Mouse (Mus musculus): ENCODE measurements around the gene Cct8l1.

Gene Cct8l1

DNA sequence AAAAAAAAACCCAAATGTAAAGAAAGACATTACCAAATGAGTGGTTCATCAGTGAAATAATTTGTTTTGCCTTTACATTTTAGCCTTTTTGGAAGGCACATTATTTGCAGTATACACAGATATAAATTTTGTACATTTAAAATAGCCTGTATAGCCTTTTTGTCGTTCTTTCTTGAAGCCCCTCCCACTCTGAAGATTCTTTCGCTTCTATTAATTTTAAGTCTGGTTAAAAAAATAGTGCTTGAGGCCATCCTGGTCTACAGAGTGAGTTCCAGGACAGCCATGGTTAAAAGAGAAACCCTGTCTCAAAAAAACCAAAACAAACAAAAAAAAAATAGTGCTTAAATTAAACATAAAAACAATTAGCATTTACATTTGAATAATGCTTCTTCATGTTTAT lies 14.8 kb downstream of the Cct8l1 start:
- no peak for DNase-seq

- DNase-seq: no peak
Measured at GRCm38 (mm10) chr5:25532256-25533147, 16.6 kb downstream of the Cct8l1 start.

DNA sequence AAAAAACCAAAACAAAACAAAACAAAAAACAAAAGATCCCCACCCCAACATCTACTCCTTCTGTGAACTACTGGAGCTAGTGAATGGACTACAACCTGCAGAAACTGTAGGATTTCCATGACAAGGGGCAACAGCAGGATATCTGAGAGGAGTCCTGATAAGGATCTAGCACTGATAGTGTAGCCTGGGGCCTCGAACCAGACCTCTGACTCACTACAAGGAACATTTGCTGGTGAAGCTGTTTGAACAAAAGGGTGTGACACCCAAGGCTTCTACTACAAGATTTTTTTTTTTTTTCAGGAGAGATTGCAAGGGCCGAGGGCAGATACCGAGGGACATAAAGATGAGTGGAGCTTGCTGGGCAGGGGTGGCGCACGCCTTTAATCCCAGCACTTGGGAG lies 17.4 kb downstream of the Cct8l1 start:
- no peak for DNase-seq

DNA sequence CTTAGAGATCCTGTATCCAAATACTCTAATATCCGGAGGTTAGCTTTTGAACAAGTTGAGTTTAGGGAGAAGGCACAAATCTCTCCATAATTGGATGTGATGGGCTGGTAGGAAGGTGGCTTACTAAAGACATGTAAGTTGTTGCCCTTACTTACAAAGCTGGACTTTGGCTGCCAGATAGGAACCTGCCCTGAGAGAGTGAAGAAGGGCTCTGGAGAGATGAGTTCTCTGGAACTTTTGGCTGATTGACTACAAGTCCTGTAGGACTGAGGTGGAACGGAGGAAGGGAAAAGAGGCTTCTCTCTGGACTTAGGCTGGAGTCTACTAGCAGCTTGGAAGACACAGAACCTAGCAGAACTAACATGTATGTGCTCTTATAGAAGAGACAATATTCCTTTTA lies 19.7 kb downstream of the Cct8l1 start:
- no peak for DNase-seq

GRCm38 (mm10) chr5:25536451-25536850 lies 20.6 kb downstream of the Cct8l1 start:
- DNase-seq: no peak

- DNase-seq: no peak
Measured at GRCm38 (mm10) chr5:25536921-25537409, 21.1 kb downstream of the Cct8l1 start.

DNA sequence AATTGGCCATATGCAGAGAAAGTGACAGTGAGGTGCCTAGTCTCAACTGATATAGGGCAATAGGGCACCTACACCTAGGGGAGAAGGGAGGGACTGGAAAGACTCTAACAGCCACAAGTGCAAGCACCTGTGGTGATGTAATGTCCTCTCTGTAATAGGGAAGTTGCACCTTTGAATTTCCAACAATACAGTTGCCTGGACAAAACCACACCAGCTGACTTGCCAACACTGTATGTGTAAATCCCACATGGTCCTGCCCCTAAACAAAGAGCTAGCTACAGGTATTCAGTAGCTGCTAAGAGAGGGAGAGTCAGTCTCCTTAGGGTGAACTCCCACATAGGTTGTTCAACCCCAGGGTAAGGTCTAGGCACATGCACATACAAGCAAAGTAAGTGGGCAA lies 24.5 kb downstream of the Cct8l1 start:
- DNase-seq: no peak

DNA sequence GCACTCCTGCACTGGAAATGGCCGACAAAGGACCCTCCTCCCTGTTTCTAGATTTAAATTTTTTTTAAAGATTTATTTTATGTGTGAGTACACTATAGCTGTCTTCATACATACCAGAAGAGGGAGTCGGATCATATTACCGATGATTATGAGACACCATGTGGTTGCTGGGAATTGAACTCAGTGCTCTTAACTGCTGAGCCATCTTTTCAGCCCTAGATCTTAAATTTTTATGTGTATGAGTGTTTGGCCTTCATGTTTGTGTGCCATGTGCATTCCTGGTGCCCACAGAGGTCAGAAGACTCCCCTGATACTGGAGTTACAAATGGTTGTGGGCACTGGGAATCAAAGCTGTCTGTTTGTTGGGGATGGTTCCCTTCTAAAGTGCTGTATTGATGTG lies 25.1 kb downstream of the Cct8l1 start:
- no peak for DNase-seq

DNA sequence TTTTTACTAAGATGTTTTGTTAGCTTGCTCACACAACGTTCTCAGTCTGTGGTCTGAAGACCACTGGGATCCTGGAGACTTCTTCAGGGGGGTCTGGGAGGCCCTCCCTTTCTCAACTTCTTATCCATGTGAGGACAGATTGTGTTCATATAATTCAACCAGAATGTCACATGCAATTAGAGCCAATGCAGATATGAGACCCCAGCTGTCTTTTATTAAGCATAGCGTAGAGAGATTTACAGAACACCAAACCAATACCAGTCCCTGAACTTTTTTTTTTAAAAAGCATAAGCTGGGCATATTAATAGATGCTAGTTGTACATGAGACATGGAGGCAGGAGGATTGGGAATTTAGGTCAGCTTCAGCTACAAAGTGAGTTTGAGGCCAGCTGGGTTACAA lies 25.8 kb downstream of the Cct8l1 start:
- DNase-seq: no peak

- no peak for DNase-seq
Measured at GRCm38 (mm10) chr5:25544061-25544460, 28.2 kb downstream of the Cct8l1 start.

DNA sequence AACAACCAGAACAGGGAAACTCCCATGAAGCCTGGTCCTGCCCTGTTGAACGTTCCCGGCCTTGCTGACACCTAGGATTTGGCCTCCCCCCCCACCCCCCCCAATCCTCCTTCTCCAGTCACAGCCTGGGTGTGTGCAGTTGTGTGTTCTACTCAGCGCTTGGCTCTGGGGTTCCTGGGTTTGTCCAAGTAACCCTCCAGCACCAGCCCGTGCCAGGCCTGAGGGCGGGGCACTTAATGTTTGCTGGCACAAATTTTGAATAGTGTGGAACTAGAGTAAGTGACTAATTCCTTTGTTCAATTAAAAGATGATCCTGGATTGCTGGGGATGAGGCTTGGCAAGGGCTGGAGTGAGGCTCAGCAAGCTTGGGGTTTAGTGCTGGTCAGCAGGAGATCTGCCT lies 28.7 kb downstream of the Cct8l1 start:
- DNase-seq: no peak

GRCm38 (mm10) chr5:25546912-25547311 lies 31.0 kb downstream of the Cct8l1 start:
- no peak for DNase-seq

DNA sequence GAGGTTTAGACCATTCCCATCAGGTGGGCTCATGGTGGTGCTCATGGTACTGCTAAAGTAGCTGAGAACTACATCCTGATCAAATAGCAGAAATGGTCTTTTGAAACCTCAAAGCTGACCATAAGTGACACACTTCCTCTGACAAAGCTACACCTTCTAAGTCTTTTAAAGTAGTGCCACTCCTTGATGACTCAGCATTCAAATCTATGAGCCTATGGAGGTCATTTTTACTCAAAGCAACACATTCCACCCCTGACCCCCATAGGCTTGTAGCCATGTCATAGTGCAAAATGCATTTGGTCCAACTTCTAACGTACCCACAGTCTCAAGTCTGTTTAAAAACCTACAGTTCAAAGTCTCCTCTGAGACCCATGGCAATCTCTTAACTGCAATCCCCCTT lies 35.0 kb downstream of the Cct8l1 start:
- no peak for DNase-seq

DNA sequence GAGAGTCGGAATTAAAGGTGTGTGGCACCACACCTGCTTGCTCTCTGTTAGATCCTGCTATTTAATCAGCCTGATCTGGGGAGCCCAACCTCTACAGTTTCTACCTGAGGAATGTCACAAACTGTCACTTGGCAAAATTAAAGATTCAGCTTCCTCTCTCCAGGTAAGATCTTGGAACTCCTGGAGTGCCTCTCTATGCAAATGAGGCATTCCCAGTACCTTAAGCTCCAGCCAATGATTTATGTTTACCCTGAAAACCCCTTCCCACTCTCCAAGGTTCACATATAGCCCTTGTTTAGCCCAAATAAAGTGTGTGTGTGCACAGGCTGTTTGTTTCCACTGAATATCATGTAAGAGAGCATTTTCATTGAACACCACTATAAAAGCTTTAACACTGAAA lies 38.3 kb downstream of the Cct8l1 start:
- DNase-seq: no peak

DNA sequence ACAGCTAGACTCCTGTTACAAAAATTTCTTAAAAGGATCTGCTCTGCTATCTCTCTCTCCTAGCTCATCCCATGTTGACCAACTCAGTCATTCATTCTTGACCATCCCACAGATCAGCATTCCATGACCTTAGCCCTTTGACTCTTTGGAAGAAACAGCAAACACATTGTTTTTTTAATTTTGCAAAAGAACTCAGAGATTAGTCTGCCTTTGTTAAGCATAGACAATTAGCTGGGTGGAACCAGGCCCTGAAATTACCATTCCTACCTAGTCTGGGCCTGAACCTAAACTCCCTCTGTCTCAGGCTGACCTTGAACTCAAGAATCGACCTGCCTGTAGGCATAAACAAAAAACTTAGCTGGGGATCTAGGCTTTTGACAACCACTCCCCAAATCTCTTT lies 38.8 kb downstream of the Cct8l1 start:
- no peak for DNase-seq

GRCm38 (mm10) chr5:25555684-25556083 lies 39.8 kb downstream of the Cct8l1 start:
- no peak for DNase-seq

- DNase-seq: no peak
Measured at GRCm38 (mm10) chr5:25556363-25556762, 40.5 kb downstream of the Cct8l1 start.

Measured in lung, postnatal 4 days (tissue).